Mouse (Mus musculus): ENCODE results near the gene Ppp5c. TPM values are rescaled to one million over a fixed set of nuclear protein-coding genes. Genes with fewer than 3 reads are reported as not detected.

Ppp5c gene
- total RNA-seq, 4 experiments from 2014 or later: 95.4 to 106 (median 99.0) TPM

GRCm38 (mm10) chr7:17017036-17017435 is 10.7 kb downstream of the Ppp5c start:
- peak; percentile 89 for DNase-seq (ENCODE audit: low spot score)

- DNase-seq (ENCODE audit: low spot score): no peak
These were observed 12.3 kb downstream of the Ppp5c start for GRCm38 (mm10) chr7:17015381-17015780.

GRCm38 (mm10) chr7:17011909-17012590 is 15.7 kb downstream of the Ppp5c start:
- DNase-seq (ENCODE audit: low spot score): no peak

- DNase-seq (ENCODE audit: low spot score): no peak
These were observed 17.7 kb downstream of the Ppp5c start for GRCm38 (mm10) chr7:17010010-17010347.

- no peak for DNase-seq (ENCODE audit: low spot score)
These were observed 18.3 kb downstream of the Ppp5c start for GRCm38 (mm10) chr7:17009326-17010009.

GRCm38 (mm10) chr7:17007300-17007699 is 20.4 kb downstream of the Ppp5c start:
- DNase-seq (ENCODE audit: low spot score): no peak

GRCm38 (mm10) chr7:17004716-17005115 is 23.0 kb downstream of the Ppp5c start:
- no peak for DNase-seq (ENCODE audit: low spot score)

GRCm38 (mm10) chr7:17003230-17003960 is 24.3 kb downstream of the Ppp5c start:
- DNase-seq (ENCODE audit: low spot score): no peak

- DNase-seq (ENCODE audit: low spot score): peak; percentile 75
These were observed 25.1 kb downstream of the Ppp5c start for GRCm38 (mm10) chr7:17002375-17003195.

GRCm38 (mm10) chr7:16999650-17000049 is 28.1 kb downstream of the Ppp5c start:
- peak; percentile 88 for DNase-seq (ENCODE audit: low spot score)

- no peak for DNase-seq (ENCODE audit: low spot score)
These were observed 28.5 kb downstream of the Ppp5c start for GRCm38 (mm10) chr7:16999233-16999632.

GRCm38 (mm10) chr7:16995345-16995744 is 32.4 kb downstream of the Ppp5c start:
- no peak for DNase-seq (ENCODE audit: low spot score)

GRCm38 (mm10) chr7:16994400-16994799 is 33.3 kb downstream of the Ppp5c start:
- DNase-seq (ENCODE audit: low spot score): no peak

GRCm38 (mm10) chr7:16993651-16994399 is 33.9 kb downstream of the Ppp5c start:
- peak; percentile 72 for DNase-seq (ENCODE audit: low spot score)

GRCm38 (mm10) chr7:16992451-16992807 is 35.3 kb downstream of the Ppp5c start, which contains the start of gene Ccdc8:
Gene Ccdc8 (plus strand): TSS chr7:16992708.
- no peak for DNase-seq (ENCODE audit: low spot score)

GRCm38 (mm10) chr7:16991681-16992450 is 35.9 kb downstream of the Ppp5c start:
- no peak for DNase-seq (ENCODE audit: low spot score)

- no peak for DNase-seq (ENCODE audit: low spot score)
These were observed 37.5 kb downstream of the Ppp5c start for GRCm38 (mm10) chr7:16990006-16990744.

- peak; percentile 75 for DNase-seq (ENCODE audit: low spot score)
These were observed 39.3 kb downstream of the Ppp5c start for GRCm38 (mm10) chr7:16988405-16988804.

- DNase-seq (ENCODE audit: low spot score): peak; percentile 57
These were observed 40.1 kb downstream of the Ppp5c start for GRCm38 (mm10) chr7:16987541-16988149.
